Comparison of ENCODE assay signal across 27 mouse cellular contexts in genomic region chr4:84214523-84214922, GRCm38 (mm10).
DNase-seq lines count a peak whose midpoint lies in the region; ATAC-seq and TF ChIP-seq lines count a peak whose summit lies in the region.
"Had no signal": no experiment of that assay in that cellular context is flagged by ENCODE, and none has a peak within 500 bp of the region (broad histone marks: within the 10 kb centered on the region; RNA-seq: fewer than 3 reads in every experiment).

No protein-coding gene starts in this region.

- peak; percentile 49 for DNase-seq in embryo, embryonic 10 days (ENCODE audit: low spot score)
- DNase-seq in embryo, embryonic 9.5 days (ENCODE audit: extremely low spot score): no peak
- peak; percentile 41 for DNase-seq in embryonic facial prominence, embryonic 11.5 days (ENCODE audit: low spot score)
- peak; percentile 62 for DNase-seq in limb, embryonic 10.5 days (ENCODE audit: low spot score)
- peak; percentile 45 for DNase-seq in mesoderm, embryonic 11.5 days (ENCODE audit: low read depth, low spot score)
- no peak for DNase-seq in liver, postnatal 0 days
- DNase-seq in midbrain, embryonic 14.5 days: no peak
- no peak for DNase-seq in left cerebral cortex, postnatal 10 days (ENCODE audit: extremely low spot score in 1 of 2, low spot score in 2 of 2)
- DNase-seq: adrenal gland, adult 8-10 months; adrenal gland, postnatal 25 days; cerebellum, adult 11-12 months; cerebellum, adult 8-10 months; cerebellum, postnatal 10 days; cerebellum, postnatal 36 days; forebrain, postnatal 0 days; gastrocnemius, postnatal 10 days; gastrocnemius, postnatal 36 days; heart, adult 2 months; heart, postnatal 14 days; heart, postnatal 4 days had no signal

- H3K4me2 ChIP-seq in embryonic facial prominence, embryonic 11.5 days (ENCODE audit: low read depth, low read length): no peak overlapping the region
- H3K4me2 ChIP-seq in liver, postnatal 0 days (ENCODE audit: low read depth, low read length): no peak overlapping the region
- no peak overlapping the region for H3K4me2 ChIP-seq in midbrain, embryonic 14.5 days (ENCODE audit: low read length)
- H3K4me2 ChIP-seq: heart, embryonic 13.5 days; hindbrain, embryonic 14.5 days had no signal

- no peak overlapping the region for H3K27ac ChIP-seq in embryonic facial prominence, embryonic 11.5 days (replicated peaks; ENCODE audit: low read depth, low read length)
- peak overlapping the region; percentile 64 for H3K27ac ChIP-seq in limb, embryonic 10.5 days
- no peak overlapping the region for H3K27ac ChIP-seq in liver, postnatal 0 days (ENCODE audit: low read depth)
- no peak overlapping the region for H3K27ac ChIP-seq in midbrain, embryonic 14.5 days (replicated peaks; ENCODE audit: low read depth, low read length)
- H3K27ac ChIP-seq: forebrain, embryonic 10.5 days; heart, adult 2 months; heart, embryonic 10.5 days; heart, embryonic 13.5 days; hindbrain, embryonic 14.5 days; hindbrain, postnatal 0 days had no signal

- no peak for ATAC-seq in embryonic facial prominence, embryonic 11.5 days (replicated peaks; ENCODE audit: insufficient number of reproducible peaks, low FRiP score, low TSS enrichment, low read depth)
- no peak for ATAC-seq in liver, postnatal 0 days
- no peak for ATAC-seq in midbrain, embryonic 14.5 days (ENCODE audit: low FRiP score, low TSS enrichment)
- ATAC-seq: activated CD4-positive, CD25-positive, alpha-beta regulatory T cell, adult 4 months; forebrain, embryonic 14.5 days; forebrain, postnatal 0 days; hindbrain, postnatal 0 days had no signal

- H3K9ac ChIP-seq in embryonic facial prominence, embryonic 11.5 days (replicated peaks; ENCODE audit: low read length): no peak overlapping the region
- H3K9ac ChIP-seq in liver, postnatal 0 days (replicated peaks): no peak overlapping the region
- no peak overlapping the region for H3K9ac ChIP-seq in midbrain, embryonic 14.5 days (replicated peaks; ENCODE audit: low read length)
- H3K9ac ChIP-seq: forebrain, postnatal 0 days; heart, embryonic 13.5 days; hindbrain, embryonic 14.5 days had no signal

- TF ChIP-seq CTCF in liver, postnatal 0 days (IDR thresholded peaks at IDR 0.05; ENCODE audit: low read depth): no peak

- H3K36me3 ChIP-seq in embryonic facial prominence, embryonic 11.5 days (replicated peaks; ENCODE audit: control insufficient read depth, insufficient read depth, low read depth, low read length): no peaks in the 10 kb centered on the region
- H3K36me3 ChIP-seq in limb, embryonic 10.5 days: no peaks in the 10 kb centered on the region
- no peaks in the 10 kb centered on the region for H3K36me3 ChIP-seq in liver, postnatal 0 days (replicated peaks; ENCODE audit: insufficient read depth, low read length)
- H3K36me3 ChIP-seq in midbrain, embryonic 14.5 days (ENCODE audit: control insufficient read depth, insufficient read depth, low read length): no peaks in the 10 kb centered on the region
- H3K36me3 ChIP-seq: forebrain, embryonic 10.5 days; heart, embryonic 10.5 days; heart, embryonic 13.5 days had no signal

- H3K9me3 ChIP-seq in embryonic facial prominence, embryonic 11.5 days (replicated peaks; ENCODE audit: control insufficient read depth, low read length): no peaks in the 10 kb centered on the region
- no peaks in the 10 kb centered on the region for H3K9me3 ChIP-seq in limb, embryonic 10.5 days (replicated peaks)
- no peaks in the 10 kb centered on the region for H3K9me3 ChIP-seq in liver, postnatal 0 days (ENCODE audit: low read length)
- no peaks in the 10 kb centered on the region for H3K9me3 ChIP-seq in midbrain, embryonic 14.5 days (ENCODE audit: control insufficient read depth, low read length)
- H3K9me3 ChIP-seq: forebrain, embryonic 10.5 days; heart, embryonic 10.5 days; heart, embryonic 13.5 days had no signal

- no peaks in the 10 kb centered on the region; the same call in 1 of the 2 replicates for H3K4me1 ChIP-seq in embryonic facial prominence, embryonic 11.5 days (ENCODE audit: control insufficient read depth, insufficient read depth, low read length)
- H3K4me1 ChIP-seq in limb, embryonic 10.5 days: peaks cover 44% of the 10 kb centered on the region
- H3K4me1 ChIP-seq in liver, postnatal 0 days (ENCODE audit: insufficient read depth): no peaks in the 10 kb centered on the region
- H3K4me1 ChIP-seq in midbrain, embryonic 14.5 days (ENCODE audit: control insufficient read depth, insufficient read depth, low read length): no peaks in the 10 kb centered on the region
- H3K4me1 ChIP-seq: heart, embryonic 13.5 days had no signal

- no peaks in the 10 kb centered on the region for H3K27me3 ChIP-seq in embryonic facial prominence, embryonic 11.5 days (ENCODE audit: control insufficient read depth, insufficient read depth, low read length)
- H3K27me3 ChIP-seq in limb, embryonic 10.5 days (ENCODE audit: low read depth, poor library complexity, severe bottlenecking): no peaks in the 10 kb centered on the region
- H3K27me3 ChIP-seq in liver, postnatal 0 days (ENCODE audit: insufficient read depth, low read length): no peaks in the 10 kb centered on the region
- H3K27me3 ChIP-seq in midbrain, embryonic 14.5 days (ENCODE audit: control insufficient read depth, insufficient read depth, low read length): no peaks in the 10 kb centered on the region

- TF ChIP-seq EP300 in liver, postnatal 0 days (IDR thresholded peaks at IDR 0.05; ENCODE audit: low read depth): no peak

- intact Hi-C loops in left cerebral cortex, postnatal 10 days (cut with DNase I): no loop called here

- WGBS in embryonic facial prominence, embryonic 11.5 days: 59% methylated on average over 8 of the region's 8 CpGs
- WGBS in limb, embryonic 10.5 days: 16% methylated on average over 8 of the region's 8 CpGs
- WGBS in liver, postnatal 0 days (ENCODE audit: insufficient replicate concordance): 74% methylated on average over 8 of the region's 8 CpGs
- 88% methylated on average over 8 of the region's 8 CpGs for WGBS in midbrain, embryonic 14.5 days

- H3K4me3 ChIP-seq in embryonic facial prominence, embryonic 11.5 days (ENCODE audit: low read depth, low read length): no peak overlapping the region
- no peak overlapping the region for H3K4me3 ChIP-seq in limb, embryonic 10.5 days
- no peak overlapping the region for H3K4me3 ChIP-seq in liver, postnatal 0 days (ENCODE audit: low read depth, low read length)
- no peak overlapping the region for H3K4me3 ChIP-seq in midbrain, embryonic 14.5 days (replicated peaks; ENCODE audit: low read depth, low read length)
- H3K4me3 ChIP-seq: forebrain, embryonic 10.5 days; heart, adult 2 months; heart, embryonic 10.5 days; heart, embryonic 13.5 days had no signal

Comparison
In these comparisons a context has a peak if more than half of its experiments do, and no peak if none do; other contexts are left out.
1. DNase-seq: peak in embryo, embryonic 10 days (single experiment), embryonic facial prominence, embryonic 11.5 days (single experiment), limb, embryonic 10.5 days (single experiment) and mesoderm, embryonic 11.5 days (single experiment); none in embryo, embryonic 9.5 days (single experiment), liver, postnatal 0 days (single experiment), midbrain, embryonic 14.5 days (single experiment) and left cerebral cortex, postnatal 10 days (0 of 2).